ENCODE assay signal across 31 mouse cellular contexts in the genomic region with DNA sequence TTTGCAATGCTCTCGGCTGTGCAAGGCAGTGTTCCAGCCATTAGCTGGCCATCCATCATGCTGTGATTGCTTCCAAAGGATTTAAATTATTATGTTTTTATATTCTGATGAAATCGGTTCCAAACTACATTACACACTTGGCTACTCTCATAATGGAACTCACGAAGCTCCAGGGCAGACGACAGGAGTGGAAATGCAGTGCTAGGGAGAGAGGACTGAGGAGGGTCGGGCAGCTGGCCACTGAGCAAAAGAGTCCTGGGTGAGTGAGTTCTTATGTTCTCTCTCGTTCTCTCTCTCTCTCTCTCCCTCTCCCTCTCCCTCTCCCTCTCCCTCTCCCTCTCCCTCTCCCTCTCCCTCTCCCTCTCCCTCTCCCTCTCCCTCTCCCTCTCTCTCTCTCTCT.
DNase-seq lines count a peak whose midpoint lies in the region; ATAC-seq and TF ChIP-seq lines count a peak whose summit lies in the region.
"Had no signal": no experiment of that assay in that cellular context is flagged by ENCODE, and none has a peak within 500 bp of the region (broad histone marks: within the 10 kb centered on the region; RNA-seq: fewer than 3 reads in every experiment).

No protein-coding gene starts in this region.

- H3K9me3 ChIP-seq in hindbrain, postnatal 0 days (ENCODE audit: low read length): no peaks in the 10 kb centered on the region
- H3K9me3 ChIP-seq in hindbrain, embryonic 12.5 days (replicated peaks): no peaks in the 10 kb centered on the region
- H3K9me3 ChIP-seq in lung, embryonic 16.5 days (ENCODE audit: control insufficient read depth, low read length): no peaks in the 10 kb centered on the region
- H3K9me3 ChIP-seq in intestine, embryonic 16.5 days (ENCODE audit: control insufficient read depth, low read length): no peaks in the 10 kb centered on the region
- H3K9me3 ChIP-seq: embryonic facial prominence, embryonic 12.5 days; forebrain, embryonic 10.5 days; forebrain, embryonic 15.5 days; kidney, embryonic 15.5 days; lung, embryonic 15.5 days; neural tube, embryonic 12.5 days; stomach, embryonic 15.5 days had no signal

- WGBS in hindbrain, postnatal 0 days: 44% methylated on average over 6 of the region's 6 CpGs
- WGBS in hindbrain, embryonic 12.5 days: 63% methylated on average over 6 of the region's 6 CpGs
- WGBS in lung, embryonic 16.5 days: 47% methylated on average over 6 of the region's 6 CpGs
- WGBS in lung, adult 2 months: 48% methylated on average over 6 of the region's 6 CpGs
- WGBS in intestine, embryonic 16.5 days: 47% methylated on average over 6 of the region's 6 CpGs

- no peak overlapping the region for H3K27ac ChIP-seq in hindbrain, postnatal 0 days
- H3K27ac ChIP-seq in hindbrain, embryonic 12.5 days: no peak overlapping the region
- H3K27ac ChIP-seq in lung, embryonic 16.5 days (ENCODE audit: low read length): no peak overlapping the region
- no peak overlapping the region for H3K27ac ChIP-seq in intestine, embryonic 16.5 days (ENCODE audit: low read length)
- H3K27ac ChIP-seq: embryonic facial prominence, embryonic 12.5 days; forebrain, embryonic 10.5 days; forebrain, embryonic 15.5 days; kidney, embryonic 15.5 days; liver, embryonic 14.5 days; lung, embryonic 15.5 days; neural tube, embryonic 12.5 days; stomach, embryonic 15.5 days had no signal

- ATAC-seq in hindbrain, postnatal 0 days: no peak
- ATAC-seq in hindbrain, embryonic 12.5 days (ENCODE audit: low FRiP score): no peak
- peak; percentile 45; the same call in 1 of the 2 replicates for ATAC-seq in lung, embryonic 16.5 days (ENCODE audit: low read depth)
- no peak for ATAC-seq in intestine, embryonic 16.5 days
- ATAC-seq: forebrain, embryonic 15.5 days had no signal

- TF ChIP-seq CTCF in hindbrain, postnatal 0 days (IDR thresholded peaks at IDR 0.05; ENCODE audit: low read depth): no peak
- no peak for TF ChIP-seq CTCF in lung, adult 2 months (IDR thresholded peaks at IDR 0.05; ENCODE audit: insufficient read depth, low read length)
- no peak for TF ChIP-seq CTCF in brain, embryonic 14.5 days (IDR thresholded peaks at IDR 0.05; ENCODE audit: borderline replicate concordance, extremely low read depth, insufficient read depth, insufficient read length)

- TF ChIP-seq POLR2A in lung, adult 2 months (IDR thresholded peaks at IDR 0.05; ENCODE audit: borderline replicate concordance, extremely low read depth, low read depth, low read length): no peak
- no peak for TF ChIP-seq POLR2A in brain, embryonic 14.5 days (IDR thresholded peaks at IDR 0.05; ENCODE audit: borderline replicate concordance, extremely low read depth, insufficient read depth, insufficient read length, poor library complexity, severe bottlenecking)

- H3K9ac ChIP-seq in hindbrain, postnatal 0 days (replicated peaks; ENCODE audit: low read length): no peak overlapping the region
- no peak overlapping the region for H3K9ac ChIP-seq in hindbrain, embryonic 12.5 days
- no peak overlapping the region for H3K9ac ChIP-seq in lung, embryonic 16.5 days (ENCODE audit: low read length)
- no peak overlapping the region for H3K9ac ChIP-seq in intestine, embryonic 16.5 days (ENCODE audit: low read depth, low read length)
- H3K9ac ChIP-seq: embryonic facial prominence, embryonic 12.5 days; forebrain, embryonic 15.5 days; kidney, embryonic 15.5 days; liver, embryonic 14.5 days; lung, embryonic 15.5 days; neural tube, embryonic 12.5 days; stomach, embryonic 15.5 days had no signal

- no peak overlapping the region for H3K4me2 ChIP-seq in hindbrain, postnatal 0 days (ENCODE audit: low read depth, low read length)
- H3K4me2 ChIP-seq in hindbrain, embryonic 12.5 days (replicated peaks): no peak overlapping the region
- H3K4me2 ChIP-seq in lung, embryonic 16.5 days (ENCODE audit: low read depth, low read length): no peak overlapping the region
- no peak overlapping the region for H3K4me2 ChIP-seq in intestine, embryonic 16.5 days (ENCODE audit: low read depth, low read length)
- H3K4me2 ChIP-seq: embryonic facial prominence, embryonic 12.5 days; forebrain, embryonic 15.5 days; heart, embryonic 11.5 days; kidney, embryonic 15.5 days; lung, embryonic 15.5 days; neural tube, embryonic 12.5 days; stomach, embryonic 15.5 days had no signal

- no peak overlapping the region for H3K4me3 ChIP-seq in hindbrain, postnatal 0 days (ENCODE audit: low read length)
- no peak overlapping the region for H3K4me3 ChIP-seq in hindbrain, embryonic 12.5 days
- H3K4me3 ChIP-seq in lung, embryonic 16.5 days (ENCODE audit: low read length): no peak overlapping the region
- no peak overlapping the region for H3K4me3 ChIP-seq in lung, adult 2 months (replicated peaks; ENCODE audit: extremely low read depth, low read depth, low read length)
- no peak overlapping the region for H3K4me3 ChIP-seq in intestine, embryonic 16.5 days (ENCODE audit: low read length)
- H3K4me3 ChIP-seq: embryonic facial prominence, embryonic 12.5 days; forebrain, embryonic 10.5 days; forebrain, embryonic 15.5 days; kidney, embryonic 15.5 days; lung, embryonic 15.5 days; neural tube, embryonic 12.5 days; stomach, embryonic 15.5 days had no signal

- no peaks in the 10 kb centered on the region for H3K27me3 ChIP-seq in hindbrain, postnatal 0 days (ENCODE audit: insufficient read depth, low read length)
- H3K27me3 ChIP-seq in hindbrain, embryonic 12.5 days: no peaks in the 10 kb centered on the region
- no peaks in the 10 kb centered on the region for H3K27me3 ChIP-seq in lung, embryonic 16.5 days (ENCODE audit: control insufficient read depth, insufficient read depth, low read depth, low read length)
- H3K27me3 ChIP-seq in intestine, embryonic 16.5 days (replicated peaks; ENCODE audit: control insufficient read depth, insufficient read depth, low read length): no peaks in the 10 kb centered on the region
- H3K27me3 ChIP-seq: embryonic facial prominence, embryonic 12.5 days; forebrain, embryonic 15.5 days; kidney, embryonic 15.5 days; lung, embryonic 15.5 days; neural tube, embryonic 12.5 days; stomach, embryonic 15.5 days had no signal

- peak; percentile 11 for DNase-seq in hindbrain, postnatal 0 days (ENCODE audit: low spot score)
- DNase-seq in lung, adult 2 months: no peak
- peak; percentile 2 for DNase-seq in adipocyte (ENCODE audit: low spot score)
- peak; percentile 9 for DNase-seq in brain, embryonic 14.5 days (ENCODE audit: low read depth)
- DNase-seq: adrenal gland, adult 2 months; adrenal gland, postnatal 36 days; B cell, adult 2 months; cerebellum, adult 2 months; cerebellum, postnatal 25 days; gastrocnemius, postnatal 25 days; heart, adult 18-20 months; heart, postnatal 4 days; kidney, adult 11 months; layer of hippocampus, postnatal 36 days; liver; midbrain, embryonic 14.5 days; right cerebral cortex, postnatal 14 days; thymus, adult 18-20 months; thymus, postnatal 25 days had no signal

- H3K36me3 ChIP-seq in hindbrain, postnatal 0 days (ENCODE audit: insufficient read depth, low read length): no peaks in the 10 kb centered on the region
- H3K36me3 ChIP-seq in hindbrain, embryonic 12.5 days: no peaks in the 10 kb centered on the region
- no peaks in the 10 kb centered on the region for H3K36me3 ChIP-seq in lung, embryonic 16.5 days (ENCODE audit: control insufficient read depth, insufficient read depth, low read length)
- no peaks in the 10 kb centered on the region for H3K36me3 ChIP-seq in intestine, embryonic 16.5 days (ENCODE audit: control insufficient read depth, insufficient read depth, low read length)
- H3K36me3 ChIP-seq: embryonic facial prominence, embryonic 12.5 days; forebrain, embryonic 10.5 days; forebrain, embryonic 15.5 days; kidney, embryonic 15.5 days; lung, embryonic 15.5 days; neural tube, embryonic 12.5 days; stomach, embryonic 15.5 days had no signal

- H3K4me1 ChIP-seq in hindbrain, postnatal 0 days (ENCODE audit: insufficient read depth, low read length): no peaks in the 10 kb centered on the region
- H3K4me1 ChIP-seq in hindbrain, embryonic 12.5 days: no peaks in the 10 kb centered on the region
- H3K4me1 ChIP-seq in lung, embryonic 16.5 days (replicated peaks; ENCODE audit: control insufficient read depth, insufficient read depth, low read length): no peaks in the 10 kb centered on the region
- no peaks in the 10 kb centered on the region for H3K4me1 ChIP-seq in lung, adult 2 months (ENCODE audit: control insufficient read depth, insufficient read depth, low read length)
- no peaks in the 10 kb centered on the region for H3K4me1 ChIP-seq in intestine, embryonic 16.5 days (ENCODE audit: control insufficient read depth, insufficient read depth, low read length)
- H3K4me1 ChIP-seq: embryonic facial prominence, embryonic 12.5 days; forebrain, embryonic 10.5 days; forebrain, embryonic 15.5 days; kidney, embryonic 15.5 days; lung, embryonic 15.5 days; neural tube, embryonic 12.5 days; stomach, embryonic 15.5 days had no signal
